Mouse (Mus musculus) testis, adult 2 months (tissue): ENCODE data around the gene Chst13.

ENCODE experiments used
- CTCF ChIP-seq: fragments of 200-500 bp; IDR thresholded peaks from 2 replicates; pipeline ENCODE4 v1.5.1; 2012; ENCODE audit warnings: low read depth, mild to moderate bottlenecking, inconsistent platforms, low read length, moderate library complexity; ENCODE audit not compliant: control insufficient read depth, insufficient read depth, insufficient replicate concordance
- POLR2A ChIP-seq: fragments of 200-500 bp; IDR thresholded peaks from 2 replicates; pipeline ENCODE4 v1.6.1; 2012; ENCODE audit warnings: low read depth, mild to moderate bottlenecking, inconsistent platforms, low read length, moderate library complexity; ENCODE audit not compliant: control insufficient read depth

DNA sequence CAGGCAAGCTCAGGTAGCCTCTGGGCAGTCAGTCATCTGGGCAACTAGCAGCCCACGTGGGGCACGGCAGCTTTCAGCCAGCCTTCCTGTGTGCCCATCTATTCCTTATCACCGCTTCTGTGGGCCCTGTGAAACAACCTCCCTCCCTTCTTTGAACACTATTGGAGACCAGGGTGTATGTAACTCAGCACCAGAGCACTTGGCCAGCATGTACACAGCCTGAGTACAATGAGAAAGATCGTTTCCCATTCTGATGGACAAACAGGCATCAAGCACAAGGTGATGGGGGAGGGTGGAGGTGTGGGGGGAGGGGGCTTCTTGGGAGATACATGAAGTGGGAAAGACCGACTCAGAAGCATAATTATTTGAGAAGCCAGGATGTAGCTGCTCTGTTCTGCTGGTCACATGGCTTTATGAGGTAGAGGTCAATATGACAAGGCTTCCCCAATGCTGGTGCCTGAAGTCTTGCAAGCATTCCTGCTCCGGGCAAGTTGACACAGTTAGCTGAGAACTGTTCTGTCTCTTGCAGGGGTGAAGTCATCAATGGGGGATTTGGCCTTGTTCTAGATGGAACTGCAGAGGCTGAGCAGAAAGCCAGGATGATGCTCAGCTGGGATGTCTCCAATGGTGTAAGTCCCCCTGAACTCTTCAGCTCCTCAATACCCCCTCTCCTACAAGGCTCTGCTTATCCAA is 36.1 kb upstream of the Chst13 start:
- TF ChIP-seq CTCF (no peak), POLR2A (no peak)
